Mouse (Mus musculus) G1E (cell line): ENCODE results near the gene Ap3d1.

Experiments
- CTCF ChIP-seq: IDR thresholded peaks from 2 replicates; pipeline ENCODE4 v1.5.1; 2012; ENCODE audit warnings: low read depth, low read length, inconsistent platforms, mixed read lengths
- GATA1 ChIP-seq: IDR thresholded peaks from 2 replicates; pipeline ENCODE4 v1.6.1; 2012; ENCODE audit warnings: borderline replicate concordance, low read length, inconsistent platforms, mixed read lengths
- GATA2 ChIP-seq: IDR thresholded peaks from 2 replicates; pipeline ENCODE4 v1.6.1; 2012; ENCODE audit warnings: low read depth, low read length, inconsistent platforms, borderline replicate concordance
- POLR2AphosphoS5 ChIP-seq: IDR thresholded peaks from 2 replicates; pipeline ENCODE4 v1.6.1; 2012; ENCODE audit warnings: low read depth, low read length, inconsistent platforms; ENCODE audit not compliant: insufficient replicate concordance
- TAL1 ChIP-seq: conservative IDR thresholded peaks from 2 replicates; pipeline ENCODE4 v1.6.1; 2012; ENCODE audit warnings: low read depth, low read length, inconsistent platforms, mixed read lengths

GRCm38 (mm10) chr10:80784302-80784701, 42.2 kb upstream of the Ap3d1 start:
- TF ChIP-seq POLR2AphosphoS5, result no peak
- no peak for TF ChIP-seq CTCF
- TF ChIP-seq TAL1, result no peak
- TF ChIP-seq GATA1, result no peak
- no peak for TF ChIP-seq GATA2
